Mouse (Mus musculus): ENCODE results near the gene Kank4. TPM values are rescaled to one million over a fixed set of nuclear protein-coding genes. Genes with fewer than 3 reads are reported as not detected.

The Kank4 gene
- 0.14 and 0.32 TPM in 2 replicates for polyA plus RNA-seq (2012; rRNA removed)

DNA sequence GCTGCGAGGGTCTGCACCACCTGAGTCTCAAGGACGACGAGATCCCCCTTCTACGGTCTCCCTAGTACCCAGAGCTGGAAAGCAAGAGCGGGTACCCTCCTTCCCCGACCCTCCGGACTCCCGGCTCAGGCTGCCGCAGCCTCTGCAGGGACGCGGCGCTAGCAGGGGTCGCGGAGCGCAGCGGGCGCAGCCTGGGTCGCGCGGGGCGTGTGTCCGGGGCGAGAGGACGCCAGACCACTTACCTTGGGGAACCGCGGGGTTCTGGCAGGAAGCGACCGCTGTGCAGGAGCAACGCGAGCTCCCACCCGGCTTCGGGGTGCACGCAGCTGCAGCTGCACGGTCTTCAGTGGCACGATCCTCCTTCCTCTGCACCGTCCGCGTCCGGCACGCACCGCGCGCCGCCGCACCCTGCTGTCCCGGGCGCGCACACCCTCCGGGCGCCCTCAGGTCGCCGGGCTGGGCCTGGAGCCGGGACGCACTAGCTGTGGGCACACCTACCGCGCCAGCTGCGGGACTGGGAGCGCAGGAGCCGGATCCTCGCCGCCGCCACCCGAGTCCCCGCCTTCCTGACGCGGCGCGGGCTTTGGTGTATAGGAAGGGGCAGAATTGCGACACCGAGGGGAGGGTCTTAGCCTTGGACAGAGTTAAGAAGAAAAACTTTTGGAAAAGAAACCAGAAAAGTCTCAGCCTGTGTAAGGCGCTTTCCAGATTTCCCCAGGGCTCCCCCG is at the start of gene Kank4:
Gene Kank4, minus strand, starts transcription at position 354 of the 728 bp plus-strand sequence.

DNA sequence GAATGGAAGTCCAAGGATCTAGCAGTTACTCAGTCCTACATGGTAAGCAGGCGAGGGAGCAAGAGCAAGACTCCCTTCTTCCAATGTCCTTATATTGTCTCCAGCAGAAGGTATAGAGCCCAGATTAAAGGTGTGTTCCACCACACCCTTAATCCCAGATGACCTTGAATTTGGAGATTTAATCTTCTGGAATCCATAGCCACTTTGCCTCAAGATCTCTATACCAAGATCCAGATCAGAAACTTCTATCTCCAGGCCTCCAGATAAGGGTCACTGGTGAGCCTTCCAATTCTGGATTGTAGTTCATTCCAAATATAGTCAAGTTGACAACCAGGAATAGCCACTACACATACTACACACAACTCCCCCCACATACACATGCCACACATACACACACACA is 6.4 kb upstream of the Kank4 start, which contains the start of gene I0C0044D17Rik:
Gene I0C0044D17Rik, minus strand, starts transcription at position 101 of the 400 bp plus-strand sequence.

DNA sequence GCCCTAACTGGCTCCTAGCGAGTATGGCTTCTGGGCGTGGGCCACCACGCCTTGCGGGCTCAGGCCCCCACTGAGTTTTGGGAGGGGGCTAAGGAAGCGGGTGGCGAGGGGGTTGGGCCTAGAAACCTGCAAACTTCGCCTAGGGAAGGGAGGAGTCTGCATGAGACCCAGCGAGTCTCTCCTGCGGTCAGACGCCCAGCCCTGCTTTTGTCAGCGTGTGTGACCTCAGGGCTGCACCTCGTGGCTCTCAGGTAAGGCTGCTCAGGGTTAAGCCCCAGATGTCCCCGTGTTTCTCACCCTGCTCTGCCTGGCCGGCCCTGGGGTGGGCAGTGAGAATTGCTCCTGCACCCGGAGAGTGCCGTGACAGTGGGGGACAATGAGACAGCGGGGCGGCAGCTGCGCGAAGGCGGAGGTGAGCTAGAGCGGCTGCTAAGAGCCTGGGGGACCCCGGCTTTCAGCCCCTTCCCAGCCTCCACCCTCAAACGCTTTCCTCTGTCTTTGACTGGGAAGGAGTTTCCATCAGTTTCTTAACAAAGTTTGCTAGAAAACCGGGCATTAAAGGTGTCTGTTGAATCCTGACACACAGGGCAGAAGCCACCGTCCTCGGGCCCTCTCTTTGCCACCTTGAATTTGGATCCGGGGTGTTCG is 90.6 kb downstream of the Kank4 start, which contains the start of gene L1td1:
Gene L1td1, plus strand, starts transcription at position 145 of the 648 bp plus-strand sequence.

Other genes starting within 250 kb of the Kank4 start
- gene L1td1, start 90.8 kb downstream of the Kank4 start, polyA plus RNA-seq (2012; rRNA removed): not detected in 2 replicates
- gene I0C0044D17Rik, start 6.3 kb upstream of the Kank4 start, polyA plus RNA-seq (2012; rRNA removed): not detected in 2 replicates
- 39.2 and 91.4 TPM in 2 replicates for gene Usp1, start 106.3 kb upstream of the Kank4 start, polyA plus RNA-seq (2012; rRNA removed)
- not detected in 2 replicates for gene Angptl3, start 213.4 kb upstream of the Kank4 start, polyA plus RNA-seq (2012; rRNA removed)

Measured in stomach, adult 2 months (tissue).